Mouse (Mus musculus) hindbrain, embryonic 15.5 days (tissue): ENCODE measurements around the gene Trp53i13. TPM values are rescaled to one million over a fixed set of nuclear protein-coding genes. Genes with fewer than 3 reads are reported as not detected.

Experiments
- ATAC-seq: fragments of 200-750 bp; cut with Nextera tagmentation; 2 replicates; pipeline ENCODE4 v1.8.0; 2017; ENCODE audit warnings: low read depth, moderate number of reproducible peaks, moderate TSS enrichment; ENCODE audit not compliant: low FRiP score
- H3K27ac ChIP-seq: fragments of 300-500 bp; sonication (generic); replicated peaks from 2 replicates; pipeline ENCODE4 v1.5.1; 2015; ENCODE audit warnings: mild to moderate bottlenecking, inconsistent platforms
- H3K27me3 ChIP-seq: fragments of 300-500 bp; sonication (generic); 2 replicates; pipeline ENCODE4 v1.6.1; 2015; ENCODE audit warnings: control low read depth, inconsistent platforms
- H3K36me3 ChIP-seq: fragments of 300-500 bp; sonication (generic); 2 replicates; pipeline ENCODE4 v1.6.1; 2015; ENCODE audit warnings: control low read depth, inconsistent platforms
- H3K4me1 ChIP-seq: fragments of 300-500 bp; sonication (generic); replicated peaks from 2 replicates; pipeline ENCODE4 v1.6.1; 2015; ENCODE audit warnings: control low read depth, inconsistent platforms
- H3K4me2 ChIP-seq: fragments of 300-500 bp; sonication (generic); 2 replicates; pipeline ENCODE4 v1.6.1; 2015; ENCODE audit warnings: moderate library complexity, mild to moderate bottlenecking, inconsistent platforms
- H3K4me3 ChIP-seq: fragments of 300-500 bp; sonication (generic); 2 replicates; pipeline ENCODE4 v1.5.1; 2015; ENCODE audit warnings: mild to moderate bottlenecking, inconsistent platforms
- H3K9ac ChIP-seq: fragments of 300-500 bp; sonication (generic); 2 replicates; pipeline ENCODE4 v1.6.1; 2015; ENCODE audit warnings: inconsistent platforms
- H3K9me3 ChIP-seq: fragments of 300-500 bp; sonication (generic); 2 replicates; pipeline ENCODE4 v1.6.1; 2016; ENCODE audit warnings: control low read depth, inconsistent platforms
- WGBS: fragments of 180-500 bp; shearing (Covaris S2); methylation state at CpG from one replicate; pipeline ENCODE4 v1.1.7; 2015; 5-methylcytosine and 5-hydroxymethylcytosine counted together
- polyA plus RNA-seq: library from polyadenylated mRNA; unstranded; fragments of >200 nt; fragmentation: Nextera tagmentation; extraction: Ambion mirVana; gene quantifications from 2 replicates; pipeline ENCODE4 v1.2.1, GENCODE M21; 2015

Trp53i13 gene
- polyA plus RNA-seq, 1 experiment from 2014 or later: 19.6 TPM

GRCm38 (mm10) chr11:77516553-77517425 lies 1.0 kb upstream of the Trp53i13 start:
- H3K36me3 ChIP-seq: no peaks in the 10 kb centered on the region
- no peak overlapping the region for H3K4me2 ChIP-seq
- H3K9me3 ChIP-seq: no peaks in the 10 kb centered on the region
- no peak for ATAC-seq
- peaks cover 15% of the 10 kb centered on the region; the same call in 1 of the 2 replicates for H3K27me3 ChIP-seq
- WGBS: 47% methylated on average over 5 of the region's 5 CpGs
- H3K27ac ChIP-seq: no peak overlapping the region
- H3K9ac ChIP-seq: no peak overlapping the region
- peaks cover 41% of the 10 kb centered on the region for H3K4me1 ChIP-seq
- no peak overlapping the region for H3K4me3 ChIP-seq

GRCm38 (mm10) chr11:77514832-77515636 lies 746 bp downstream of the Trp53i13 start, which contains the start of gene Abhd15:
Abhd15 (plus strand) TSS chr11:77515121.
- Histone ChIP-seq H3K4me2 (peak within 1 kb of the TSS; percentile 96), H3K4me3 (peak within 1 kb of the TSS; percentile 52), H3K4me1 (peaks cover 37% of the 10 kb centered on the region), H3K9ac (peak within 1 kb of the TSS; percentile 39), H3K27me3 (peaks cover 15% of the 10 kb centered on the region; the same call in 1 of the 2 replicates), H3K27ac (no peak within 1 kb of the TSS), H3K36me3 (no peaks in the 10 kb centered on the region), H3K9me3 (no peaks in the 10 kb centered on the region)
- peak; percentile 63 for ATAC-seq
- 1% methylated on average over 62 of the region's 72 CpGs for WGBS

GRCm38 (mm10) chr11:77514281-77514831 lies 1.4 kb downstream of the Trp53i13 start:
- 0 out of 2 replicates have a peak overlapping the region, but pooled peaks have one; percentile 39 for H3K9ac ChIP-seq
- peak overlapping the region; percentile 52 for H3K4me3 ChIP-seq
- no peaks in the 10 kb centered on the region for H3K9me3 ChIP-seq
- H3K4me2 ChIP-seq: peak overlapping the region; percentile 96
- H3K27me3 ChIP-seq: peaks cover 15% of the 10 kb centered on the region; the same call in 1 of the 2 replicates
- ATAC-seq: no peak
- H3K4me1 ChIP-seq: peaks cover 37% of the 10 kb centered on the region
- H3K27ac ChIP-seq: no peak overlapping the region
- H3K36me3 ChIP-seq: no peaks in the 10 kb centered on the region
- 9% methylated on average over 19 of the region's 19 CpGs for WGBS

- no peak for ATAC-seq
- Histone ChIP-seq H3K9ac (0 out of 2 replicates have a peak overlapping the region, but pooled peaks have one; percentile 17), H3K4me1 (peaks cover 37% of the 10 kb centered on the region)
These were observed 2.0 kb downstream of the Trp53i13 start for GRCm38 (mm10) chr11:77513811-77514170.

GRCm38 (mm10) chr11:77512891-77513810 lies 2.6 kb downstream of the Trp53i13 start:
- Histone ChIP-seq H3K27me3 (peaks cover 15% of the 10 kb centered on the region; the same call in 1 of the 2 replicates), H3K4me3 (peak overlapping the region; percentile 76), H3K9ac (peak overlapping the region; percentile 53), H3K27ac (0 out of 2 replicates have a peak overlapping the region, but pooled peaks have one; percentile 31), H3K4me2 (peak overlapping the region; percentile 96), H3K9me3 (no peaks in the 10 kb centered on the region), H3K36me3 (no peaks in the 10 kb centered on the region), H3K4me1 (peaks cover 42% of the 10 kb centered on the region)
- ATAC-seq: peak; percentile 75
- WGBS: under 1% methylated on average over 70 of the region's 84 CpGs

More at GRCm38 (mm10) chr11:77513811-77514170, 2.0 kb downstream of the Trp53i13 start:
- Histone ChIP-seq H3K9me3 (no peaks in the 10 kb centered on the region), H3K4me3 (peak overlapping the region; percentile 76), H3K36me3 (no peaks in the 10 kb centered on the region), H3K27me3 (peaks cover 15% of the 10 kb centered on the region; the same call in 1 of the 2 replicates), H3K4me2 (peak overlapping the region; percentile 96), H3K27ac (0 out of 2 replicates have a peak overlapping the region, but pooled peaks have one; percentile 17)
- 8% methylated on average over 10 of the region's 10 CpGs for WGBS

GRCm38 (mm10) chr11:77511336-77511735 lies 4.4 kb downstream of the Trp53i13 start:
- no peak overlapping the region for H3K4me3 ChIP-seq
- H3K27me3 ChIP-seq: peaks cover 14% of the 10 kb centered on the region; the same call in 1 of the 2 replicates
- WGBS: 81% methylated on average over 5 of the region's 5 CpGs
- H3K4me1 ChIP-seq: peaks cover 45% of the 10 kb centered on the region
- H3K9ac ChIP-seq: no peak overlapping the region
- H3K36me3 ChIP-seq: peaks cover 11% of the 10 kb centered on the region; the same call in 1 of the 2 replicates
- H3K27ac ChIP-seq: no peak overlapping the region
- no peaks in the 10 kb centered on the region for H3K9me3 ChIP-seq
- H3K4me2 ChIP-seq: no peak overlapping the region
- ATAC-seq: no peak

- Histone ChIP-seq H3K4me3 (peak overlapping the region; percentile 31), H3K27me3 (no peaks in the 10 kb centered on the region), H3K36me3 (peaks cover 40% of the 10 kb centered on the region), H3K9ac (peak overlapping the region; percentile 30), H3K9me3 (no peaks in the 10 kb centered on the region), H3K4me2 (peak overlapping the region; percentile 65), H3K27ac (no peak overlapping the region), H3K4me1 (peaks cover 16% of the 10 kb centered on the region)
- WGBS: 19% methylated on average over 49 of the region's 49 CpGs
- peak; percentile 46 for ATAC-seq
These were observed 7.4 kb downstream of the Trp53i13 start for GRCm38 (mm10) chr11:77508068-77509021.

- Histone ChIP-seq H3K4me3 (no peak overlapping the region), H3K4me2 (no peak overlapping the region), H3K9me3 (no peaks in the 10 kb centered on the region), H3K9ac (no peak overlapping the region), H3K27me3 (no peaks in the 10 kb centered on the region), H3K27ac (no peak overlapping the region), H3K4me1 (peaks cover 11% of the 10 kb centered on the region), H3K36me3 (peaks cover 47% of the 10 kb centered on the region)
- ATAC-seq: peak; percentile 32; the same call in 1 of the 2 replicates
- WGBS: 79% methylated on average over 4 of the region's 4 CpGs
These were observed 8.4 kb downstream of the Trp53i13 start for GRCm38 (mm10) chr11:77507426-77507825.

GRCm38 (mm10) chr11:77506941-77507340 lies 8.8 kb downstream of the Trp53i13 start:
- H3K27me3 ChIP-seq: no peaks in the 10 kb centered on the region
- no peak overlapping the region for H3K27ac ChIP-seq
- peaks cover 7% of the 10 kb centered on the region for H3K4me1 ChIP-seq
- H3K9me3 ChIP-seq: no peaks in the 10 kb centered on the region
- ATAC-seq: 0 out of 2 replicates have a peak, but pooled peaks have one; percentile 7
- H3K4me3 ChIP-seq: no peak overlapping the region
- H3K9ac ChIP-seq: no peak overlapping the region
- H3K4me2 ChIP-seq: no peak overlapping the region
- H3K36me3 ChIP-seq: peaks cover 49% of the 10 kb centered on the region
- WGBS: 85% methylated on average over 6 of the region's 6 CpGs

- H3K36me3 ChIP-seq: peaks cover 53% of the 10 kb centered on the region
- H3K9ac ChIP-seq: no peak overlapping the region
- no peak overlapping the region for H3K27ac ChIP-seq
- no peaks in the 10 kb centered on the region for H3K9me3 ChIP-seq
- 82% methylated on average over 14 of the region's 14 CpGs for WGBS
- no peak for ATAC-seq
- peaks cover 9% of the 10 kb centered on the region for H3K4me1 ChIP-seq
- no peaks in the 10 kb centered on the region for H3K27me3 ChIP-seq
- no peak overlapping the region for H3K4me2 ChIP-seq
- no peak overlapping the region for H3K4me3 ChIP-seq
These were observed 9.5 kb downstream of the Trp53i13 start for GRCm38 (mm10) chr11:77506273-77506672.
